Mouse (Mus musculus): ENCODE data around the gene Sfmbt2.

The Sfmbt2 gene

GRCm38 (mm10) chr2:10565491-10565890, 195.2 kb downstream of the Sfmbt2 start:
- DNase-seq (ENCODE audit: extremely low spot score) = no peak

- no peak for DNase-seq (ENCODE audit: extremely low spot score)
Measured at GRCm38 (mm10) chr2:10569392-10569791, 199.1 kb downstream of the Sfmbt2 start.

GRCm38 (mm10) chr2:10572311-10572710, 202.0 kb downstream of the Sfmbt2 start:
- no peak for DNase-seq (ENCODE audit: extremely low spot score)

GRCm38 (mm10) chr2:10575962-10576740, 205.8 kb downstream of the Sfmbt2 start:
- no peak for DNase-seq (ENCODE audit: extremely low spot score)

GRCm38 (mm10) chr2:10582673-10583072, 212.4 kb downstream of the Sfmbt2 start:
- DNase-seq (ENCODE audit: extremely low spot score) = no peak

GRCm38 (mm10) chr2:10583103-10583502, 212.8 kb downstream of the Sfmbt2 start:
- DNase-seq (ENCODE audit: extremely low spot score) = no peak

GRCm38 (mm10) chr2:10591310-10591709, 221.0 kb downstream of the Sfmbt2 start:
- DNase-seq (ENCODE audit: extremely low spot score) = no peak

GRCm38 (mm10) chr2:10615500-10615899, 245.2 kb downstream of the Sfmbt2 start:
- no peak for DNase-seq (ENCODE audit: extremely low spot score)
